Mouse (Mus musculus): ENCODE results near the gene Grik5. TPM values are rescaled to one million over a fixed set of nuclear protein-coding genes. Genes with fewer than 3 reads are reported as not detected.

Gene Grik5
- total and polyA plus RNA-seq, 2 experiments from 2014 or later: 15.8 to 106 TPM

- 1% methylated on average over 34 of the region's 54 CpGs for WGBS
- ATAC-seq: peak; percentile 83
Measured at GRCm38 (mm10) chr7:25005421-25006065, 66.6 kb downstream of the Grik5 start, which contains the start of gene Atp1a3. Gene Atp1a3, minus strand, starts transcription at chr7:25005958.

GRCm38 (mm10) chr7:25004806-25005205, 67.3 kb downstream of the Grik5 start:
- peak overlapping the region; percentile 98 for H3K9ac ChIP-seq
- 28% methylated on average over 7 of the region's 9 CpGs for WGBS
- H3K4me2 ChIP-seq (ENCODE audit: low read depth): peak overlapping the region; percentile 72
- peak overlapping the region; percentile 96 for H3K27ac ChIP-seq (ENCODE audit: low read depth, low read length)
- peaks cover 46% of the 10 kb centered on the region for H3K4me1 ChIP-seq (ENCODE audit: insufficient read depth)
- ATAC-seq: no peak
- H3K4me3 ChIP-seq (ENCODE audit: low read depth, low read length): peak overlapping the region; percentile 84
- peak; percentile 18 for DNase-seq
- H3K36me3 ChIP-seq (ENCODE audit: insufficient read depth): peaks cover 9% of the 10 kb centered on the region
- no peaks in the 10 kb centered on the region for H3K9me3 ChIP-seq (ENCODE audit: low read length)
- no peak for TF ChIP-seq CTCF (IDR thresholded peaks at IDR 0.05; ENCODE audit: low read depth)
- H3K27me3 ChIP-seq (ENCODE audit: insufficient read depth, low read length): no peaks in the 10 kb centered on the region

More at GRCm38 (mm10) chr7:25005421-25006065, 66.6 kb downstream of the Grik5 start, which contains the start of gene Atp1a3:
- Histone ChIP-seq H3K36me3 (ENCODE audit: insufficient read depth) (peaks cover 2% of the 10 kb centered on the region; the same call in 1 of the 2 replicates), H3K4me2 (ENCODE audit: low read depth) (peak within 1 kb of the TSS; percentile 72), H3K27me3 (ENCODE audit: insufficient read depth, low read length) (no peaks in the 10 kb centered on the region), H3K4me3 (ENCODE audit: low read depth, low read length) (peak within 1 kb of the TSS; percentile 84), H3K4me1 (ENCODE audit: insufficient read depth) (peaks cover 49% of the 10 kb centered on the region), H3K9ac (peak within 1 kb of the TSS; percentile 98), H3K27ac (ENCODE audit: low read depth, low read length) (peak within 1 kb of the TSS; percentile 96), H3K9me3 (ENCODE audit: low read length) (no peaks in the 10 kb centered on the region)
- TF ChIP-seq CTCF (IDR thresholded peaks at IDR 0.05; ENCODE audit: low read depth): peak; percentile 16; the same call in 1 of the 2 replicates
- peak; percentile 90 for DNase-seq

- H3K36me3 ChIP-seq (ENCODE audit: insufficient read depth): peaks cover 16% of the 10 kb centered on the region
Measured at GRCm38 (mm10) chr7:25003820-25004388, 68.2 kb downstream of the Grik5 start.

GRCm38 (mm10) chr7:25003291-25003690, 68.9 kb downstream of the Grik5 start:
- peaks cover 37% of the 10 kb centered on the region for H3K4me1 ChIP-seq (ENCODE audit: insufficient read depth)

More at GRCm38 (mm10) chr7:25003820-25004388, 68.2 kb downstream of the Grik5 start:
- peak overlapping the region; percentile 96 for H3K27ac ChIP-seq (ENCODE audit: low read depth, low read length)
- H3K4me2 ChIP-seq (ENCODE audit: low read depth): peak overlapping the region; percentile 72
- WGBS: 70% methylated on average over 8 of the region's 8 CpGs
- no peak for ATAC-seq
- TF ChIP-seq CTCF (IDR thresholded peaks at IDR 0.05; ENCODE audit: low read depth): no peak
- no peak for DNase-seq
- H3K4me1 ChIP-seq (ENCODE audit: insufficient read depth): peaks cover 41% of the 10 kb centered on the region
- H3K27me3 ChIP-seq (ENCODE audit: insufficient read depth, low read length): no peaks in the 10 kb centered on the region
- peak overlapping the region; percentile 84 for H3K4me3 ChIP-seq (ENCODE audit: low read depth, low read length)
- H3K9me3 ChIP-seq (ENCODE audit: low read length): no peaks in the 10 kb centered on the region
- H3K9ac ChIP-seq: peak overlapping the region; percentile 98

GRCm38 (mm10) chr7:25000711-25001110, 71.4 kb downstream of the Grik5 start:
- WGBS: 80% methylated on average over 12 of the region's 12 CpGs
- Histone ChIP-seq H3K27me3 (ENCODE audit: insufficient read depth, low read length) (no peaks in the 10 kb centered on the region), H3K36me3 (ENCODE audit: insufficient read depth) (peaks cover 41% of the 10 kb centered on the region), H3K4me1 (ENCODE audit: insufficient read depth) (peaks cover 15% of the 10 kb centered on the region; the same call in 1 of the 2 replicates), H3K9me3 (ENCODE audit: low read length) (no peaks in the 10 kb centered on the region), H3K4me2 (ENCODE audit: low read depth) (no peak overlapping the region), H3K27ac (ENCODE audit: low read depth, low read length) (no peak overlapping the region), H3K9ac (no peak overlapping the region), H3K4me3 (ENCODE audit: low read depth, low read length) (no peak overlapping the region)
- no peak for TF ChIP-seq CTCF (IDR thresholded peaks at IDR 0.05; ENCODE audit: low read depth)
- DNase-seq (no peak), ATAC-seq (no peak)

More at GRCm38 (mm10) chr7:25003291-25003690, 68.9 kb downstream of the Grik5 start:
- H3K27me3 ChIP-seq (ENCODE audit: insufficient read depth, low read length): no peaks in the 10 kb centered on the region
- H3K9ac ChIP-seq: peak overlapping the region; percentile 98
- ATAC-seq (no peak), DNase-seq (no peak)
- WGBS: 19% methylated on average over 11 of the region's 11 CpGs
- H3K4me2 ChIP-seq (ENCODE audit: low read depth): peak overlapping the region; percentile 72
- H3K9me3 ChIP-seq (ENCODE audit: low read length): no peaks in the 10 kb centered on the region
- no peak for TF ChIP-seq CTCF (IDR thresholded peaks at IDR 0.05; ENCODE audit: low read depth)
- peaks cover 22% of the 10 kb centered on the region for H3K36me3 ChIP-seq (ENCODE audit: insufficient read depth)
- H3K4me3 ChIP-seq (ENCODE audit: low read depth, low read length): peak overlapping the region; percentile 84
- H3K27ac ChIP-seq (ENCODE audit: low read depth, low read length): no peak overlapping the region; the same call in 1 of the 2 replicates

GRCm38 (mm10) chr7:25000211-25000610, 71.9 kb downstream of the Grik5 start:
- peaks cover 15% of the 10 kb centered on the region; the same call in 1 of the 2 replicates for H3K4me1 ChIP-seq (ENCODE audit: insufficient read depth)
- no peak for ATAC-seq
- H3K9ac ChIP-seq: no peak overlapping the region
- H3K4me2 ChIP-seq (ENCODE audit: low read depth): no peak overlapping the region
- no peak overlapping the region for H3K27ac ChIP-seq (ENCODE audit: low read depth, low read length)
- no peak overlapping the region for H3K4me3 ChIP-seq (ENCODE audit: low read depth, low read length)
- no peak for DNase-seq
- no peak for TF ChIP-seq CTCF (IDR thresholded peaks at IDR 0.05; ENCODE audit: low read depth)
- peaks cover 45% of the 10 kb centered on the region for H3K36me3 ChIP-seq (ENCODE audit: insufficient read depth)
- 80% methylated on average over 7 of the region's 7 CpGs for WGBS
- H3K27me3 ChIP-seq (ENCODE audit: insufficient read depth, low read length): no peaks in the 10 kb centered on the region
- H3K9me3 ChIP-seq (ENCODE audit: low read length): no peaks in the 10 kb centered on the region

- no peak for ATAC-seq
- Histone ChIP-seq H3K4me3 (ENCODE audit: low read depth, low read length) (no peak overlapping the region), H3K4me2 (ENCODE audit: low read depth) (no peak overlapping the region), H3K9ac (no peak overlapping the region), H3K36me3 (ENCODE audit: insufficient read depth) (peaks cover 89% of the 10 kb centered on the region), H3K27ac (ENCODE audit: low read depth, low read length) (no peak overlapping the region), H3K4me1 (ENCODE audit: insufficient read depth) (no peaks in the 10 kb centered on the region), H3K9me3 (ENCODE audit: low read length) (no peaks in the 10 kb centered on the region), H3K27me3 (ENCODE audit: insufficient read depth, low read length) (no peaks in the 10 kb centered on the region)
- WGBS: 70% methylated on average over 6 of the region's 6 CpGs
- no peak for TF ChIP-seq CTCF (IDR thresholded peaks at IDR 0.05; ENCODE audit: low read depth)
- no peak for DNase-seq
Measured at GRCm38 (mm10) chr7:24993081-24993480, 79.1 kb downstream of the Grik5 start.

Measured in forebrain, postnatal 0 days (tissue).